Mouse (Mus musculus): ENCODE measurements around the gene Ptger3. TPM values are rescaled to one million over a fixed set of nuclear protein-coding genes. Genes with fewer than 3 reads are reported as not detected.

The Ptger3 gene
- total RNA-seq, 2 experiments from 2014 or later: 0.89 TPM; not detected in 1

GRCm38 (mm10) chr3:157686105-157686504, 119.4 kb downstream of the Ptger3 start:
- Histone ChIP-seq H3K27ac (no peak overlapping the region), H3K4me3 (no peak overlapping the region)
- DNase-seq: no peak
- no peak for TF ChIP-seq CTCF (IDR thresholded peaks at IDR 0.05)
- intact Hi-C loops (cut with DNase I): no loop called here

- Histone ChIP-seq H3K4me3 (no peak overlapping the region), H3K27ac (no peak overlapping the region)
- no peak for DNase-seq
- intact Hi-C loops (cut with DNase I): no loop called here
- TF ChIP-seq CTCF (IDR thresholded peaks at IDR 0.05): no peak
These were observed 121.9 kb downstream of the Ptger3 start for GRCm38 (mm10) chr3:157688419-157689162.

Small RNAs within 50 kb of the gene (microRNA-seq; reads per million reads assigned to microRNA genes)
- gene Mir186: 381 reads per million, percentile 64 among the genes with 10 or more reads in this experiment

Other genes with a start within 250 kb of the Ptger3 start
- gene Zranb2, start 32.7 kb upstream of the Ptger3 start, total RNA-seq (2021): 10 to 100 TPM; 52.0 to 60.5 TPM